Mouse (Mus musculus) CH12.LX (cell line): ENCODE measurements around the gene Cenpe.

Experiments
- EP300 ChIP-seq: IDR thresholded peaks from 2 replicates; pipeline ENCODE4 v1.6.1; 2011; ENCODE audit warnings: low read length, improper control_type of control experiment
- HCFC1 ChIP-seq: IDR thresholded peaks from 2 replicates; pipeline ENCODE4 v1.6.1; 2012; ENCODE audit warnings: low read depth, mild to moderate bottlenecking, inconsistent platforms, low read length, improper control_type of control experiment
- POLR2A ChIP-seq: IDR thresholded peaks from 2 replicates; pipeline ENCODE4 v1.6.1; 2011; ENCODE audit warnings: low read depth, mild to moderate bottlenecking, improper control_type of control experiment, low read length
- SIN3A ChIP-seq: IDR thresholded peaks from 2 replicates; pipeline ENCODE4 v1.6.1; 2012; ENCODE audit warnings: low read length, improper control_type of control experiment, inconsistent platforms
- TBP ChIP-seq: conservative IDR thresholded peaks from 2 replicates; pipeline ENCODE4 v1.6.1; 2011; ENCODE audit warnings: low read depth, low read length, improper control_type of control experiment

GRCm38 (mm10) chr3:135290249-135290894 is 78.0 kb downstream of the Cenpe start:
- TF ChIP-seq POLR2A = no peak
- TF ChIP-seq HCFC1 = no peak
- TF ChIP-seq TBP = no peak
- TF ChIP-seq EP300 = no peak
- no peak for TF ChIP-seq SIN3A
